Mouse (Mus musculus): Measurements from ENCODE around the gene Cyp3a44. TPM values are rescaled to one million over a fixed set of nuclear protein-coding genes. Genes with fewer than 3 reads are reported as not detected.
"Not testable (repeated sequence)": the region's sequence is repeated elsewhere in the genome, so short reads cannot be mapped to it uniquely, and the experiment has no call there.

The Cyp3a44 gene
- not detected for total RNA-seq (2021)
- long read RNA-seq, experiment 1, result 0 reads
- long read RNA-seq, experiment 2, result 0 reads

DNA sequence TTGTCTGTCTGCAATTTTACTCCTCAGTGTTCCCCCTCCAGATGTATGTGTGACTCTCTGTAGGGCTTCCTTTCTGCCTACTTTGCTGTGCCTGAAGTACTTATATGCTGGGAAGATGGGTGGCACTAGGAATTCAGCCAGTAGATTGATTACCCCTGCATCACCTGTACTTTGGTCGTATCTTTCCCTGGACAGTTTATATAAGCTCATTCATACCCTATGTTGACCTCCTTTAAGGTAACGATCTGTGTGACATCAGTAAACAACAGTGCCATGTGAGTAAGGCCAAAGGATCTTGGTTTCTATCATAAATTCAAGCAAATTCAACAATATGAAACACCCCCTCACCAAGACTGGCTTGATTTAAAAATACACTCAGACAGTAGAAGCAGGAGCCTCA, at the start of gene Cyp3a44:
TSS of gene Cyp3a44 (minus strand) at position 79 of the 400 bp plus-strand sequence.
- DNase-seq (ENCODE audit: low spot score in 2 of 2), result not testable (repeated sequence)

DNA sequence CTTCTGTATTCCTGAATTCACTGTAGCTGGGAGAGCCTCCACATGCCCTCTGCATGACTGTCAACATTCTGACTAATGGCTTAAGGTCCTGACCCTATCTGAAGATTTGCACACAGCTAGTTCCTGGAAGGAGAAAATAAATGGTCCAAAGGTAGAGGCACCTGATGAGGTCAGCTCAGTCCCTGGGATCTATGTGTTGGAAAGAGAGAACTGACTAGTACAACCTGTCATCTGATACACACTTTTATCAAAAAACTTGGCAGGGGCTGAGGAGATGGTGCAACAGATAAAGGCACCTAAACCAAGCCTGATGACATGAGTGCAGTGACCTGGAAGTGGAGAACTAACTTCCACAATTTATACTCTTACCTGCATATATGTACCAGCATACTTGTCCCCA, 5.4 kb downstream of the Cyp3a44 start:
- DNase-seq (ENCODE audit: low spot score in 2 of 2), result not testable (repeated sequence)

DNA sequence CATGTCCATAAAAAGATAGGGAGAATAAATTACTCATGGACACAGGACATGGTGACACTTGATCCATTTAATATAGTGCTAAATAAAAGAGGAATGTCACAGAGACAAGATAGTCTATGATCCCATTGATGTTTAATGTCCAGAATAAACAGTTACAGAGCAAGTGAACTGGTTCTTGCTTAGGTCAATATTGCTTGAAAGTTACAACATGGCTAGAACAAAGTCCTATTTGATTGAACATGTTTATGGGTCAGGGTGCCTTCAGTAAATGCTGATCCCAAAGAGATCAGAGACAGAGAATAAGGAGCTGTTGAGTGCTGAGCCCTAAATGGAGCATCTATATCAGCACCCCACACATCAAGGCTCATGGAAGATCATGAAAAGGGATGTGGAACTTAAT, 12.4 kb downstream of the Cyp3a44 start:
- not testable (repeated sequence) for DNase-seq (ENCODE audit: low spot score in 2 of 2)

DNA sequence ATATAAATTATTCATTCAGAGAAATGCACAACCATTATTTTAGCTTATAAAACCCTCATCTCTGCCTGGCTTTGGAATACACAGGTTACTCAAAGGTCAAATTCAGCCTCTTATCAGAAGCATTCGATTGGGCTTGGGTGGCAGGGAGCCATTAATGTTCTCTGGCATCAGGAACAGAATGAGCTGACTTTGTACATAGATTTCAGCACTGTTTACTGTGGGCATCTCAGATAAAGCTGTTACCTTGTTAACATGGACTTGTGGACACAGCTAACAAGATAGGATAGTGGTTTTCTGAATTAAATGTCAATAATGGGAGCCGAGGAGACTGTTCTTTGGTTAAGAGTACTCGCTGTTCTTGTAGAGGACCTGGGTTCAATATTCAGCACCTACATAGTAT, 68.2 kb downstream of the Cyp3a44 start:
- not testable (repeated sequence) for DNase-seq (ENCODE audit: low spot score in 2 of 2)

Other genes starting within 250 kb of the Cyp3a44 start
- gene Cyp3a41b, start 221.1 kb downstream of the Cyp3a44 start, total RNA-seq (2021), result not detected
- gene Cyp3a41a, start 85.7 kb downstream of the Cyp3a44 start, total RNA-seq (2021), result not detected
- not detected for gene Cyp3a11, start 74.1 kb upstream of the Cyp3a44 start, total RNA-seq (2021)
- not detected for gene Cyp3a25, start 203.7 kb upstream of the Cyp3a44 start, total RNA-seq (2021)